8 mouse cellular contexts compared by ENCODE assay signal in the genomic region with DNA sequence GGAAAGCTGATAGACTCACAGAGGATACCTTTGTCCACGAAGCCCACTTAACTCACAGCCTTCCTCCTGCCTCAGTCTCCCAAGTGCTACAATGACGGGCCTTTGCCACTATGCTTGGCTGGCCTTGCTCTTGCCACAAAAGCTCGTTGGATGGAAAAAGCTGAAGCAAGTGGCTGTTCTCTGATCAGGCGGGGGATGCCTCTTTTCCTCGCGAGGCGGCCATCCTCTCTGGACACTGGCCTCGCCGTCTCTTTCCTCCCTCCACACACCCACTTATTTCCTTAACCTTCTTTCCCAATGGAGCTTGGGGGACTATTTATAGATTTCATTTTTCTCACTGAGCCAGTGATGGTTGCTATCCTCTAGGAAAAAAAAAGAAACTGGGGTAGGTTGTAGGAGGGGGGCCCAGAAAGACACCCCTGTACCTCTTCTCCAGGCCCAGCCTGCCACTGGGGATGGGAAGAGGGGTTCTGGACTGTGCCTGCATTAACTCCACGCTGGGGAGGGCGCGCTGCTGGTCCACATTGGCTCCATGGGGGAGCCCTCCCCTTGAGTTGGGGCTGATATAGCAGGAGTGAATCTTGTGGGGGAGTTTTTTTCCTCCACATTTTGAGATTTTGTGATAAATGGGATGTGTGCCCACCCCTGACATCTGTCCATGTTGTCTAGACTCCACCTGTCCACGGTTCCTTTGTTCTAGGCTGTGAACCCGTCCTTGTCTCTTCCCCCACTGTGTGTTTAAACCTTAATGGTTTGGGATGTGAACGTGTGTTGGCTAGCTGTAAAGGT. TPM values are rescaled to one million over a fixed set of nuclear protein-coding genes. Genes with fewer than 3 reads are reported as not detected.
DNase-seq lines count a peak whose midpoint lies in the region; ATAC-seq and TF ChIP-seq lines count a peak whose summit lies in the region.

No protein-coding gene starts in this region.

- 72% methylated on average over 15 of the region's 15 CpGs for WGBS in spleen, adult 2 months
- 61% methylated on average over 15 of the region's 15 CpGs for WGBS in limb, embryonic 15.5 days

- no peaks in the 10 kb centered on the region for H3K27me3 ChIP-seq in spleen, adult 2 months (ENCODE audit: control insufficient read depth, insufficient read depth, low read length)
- no peaks in the 10 kb centered on the region for H3K27me3 ChIP-seq in limb, embryonic 15.5 days

- no peak for TF ChIP-seq CTCF in gastrocnemius, adult 2 months (IDR thresholded peaks at IDR 0.05)
- TF ChIP-seq CTCF in spleen, adult 2 months (IDR thresholded peaks at IDR 0.05; ENCODE audit: extremely low read depth, insufficient read depth, insufficient read length, insufficient replicate concordance) = no peak

- peak overlapping the region; percentile 51 for H3K4me3 ChIP-seq in gastrocnemius, adult 2 months
- H3K4me3 ChIP-seq in spleen, adult 2 months (ENCODE audit: extremely low read depth, insufficient read depth, insufficient read length) = no peak overlapping the region
- no peak overlapping the region for H3K4me3 ChIP-seq in limb, embryonic 15.5 days

- no peak overlapping the region for H3K9ac ChIP-seq in limb, embryonic 15.5 days

- H3K9me3 ChIP-seq in limb, embryonic 15.5 days = no peaks in the 10 kb centered on the region

- H3K4me2 ChIP-seq in limb, embryonic 15.5 days = no peak overlapping the region

- DNase-seq in gastrocnemius, adult 2 months = no peak
- DNase-seq in gastrocnemius, postnatal 10 days = no peak
- DNase-seq in spleen, adult 2 months (ENCODE audit: low read depth in 1 of 2, low spot score in 2 of 2) = no peak
- no peak for DNase-seq in spleen, postnatal 4 days (ENCODE audit: low spot score in 2 of 2)
- no peak for DNase-seq in c-Kit-positive CD71-positive TER-119-positive erythroid progenitor cells, embryonic 14.5 days (ENCODE audit: low spot score)
- DNase-seq in ovary, postnatal 10 days (ENCODE audit: low spot score) = no peak
- no peak for DNase-seq in urinary bladder, postnatal 14 days (ENCODE audit: low spot score)

- peaks cover 43% of the 10 kb centered on the region for H3K36me3 ChIP-seq in spleen, adult 2 months (ENCODE audit: control insufficient read depth, insufficient read depth, low read length)
- H3K36me3 ChIP-seq in limb, embryonic 15.5 days = peaks cover 52% of the 10 kb centered on the region

- peak overlapping the region; percentile 93 for H3K27ac ChIP-seq in gastrocnemius, adult 2 months
- peak overlapping the region; percentile 72; the same call in 1 of the 2 replicates for H3K27ac ChIP-seq in spleen, adult 2 months (ENCODE audit: insufficient read depth, low read length)
- H3K27ac ChIP-seq in limb, embryonic 15.5 days = peak overlapping the region; percentile 77

- no peak for ATAC-seq in limb, embryonic 15.5 days (ENCODE audit: insufficient number of reproducible peaks, low FRiP score, low TSS enrichment, low read depth)

- TF ChIP-seq POLR2A in spleen, adult 2 months (IDR thresholded peaks at IDR 0.05; ENCODE audit: low read depth, low read length) = no peak

- peaks cover 59% of the 10 kb centered on the region for H3K4me1 ChIP-seq in spleen, adult 2 months (ENCODE audit: control insufficient read depth, insufficient read depth, insufficient read length)
- peaks cover 94% of the 10 kb centered on the region for H3K4me1 ChIP-seq in limb, embryonic 15.5 days

- intact Hi-C loops in gastrocnemius, adult 2 months (cut with DNase I) = no loop called here

RNA-seq across cellular contexts. Expression of a gene that starts 8.4 kb away (rescaled TPM):
- total RNA-seq in gastrocnemius, adult 2 months (2021) = 10 to 100 TPM; 22.1 to 30.7 TPM
- 10 to 100 TPM; 84.3 to 88.4 TPM for total RNA-seq in gastrocnemius, postnatal 10 days (2021)
- 144 and 151 TPM in 2 replicates for polyA plus RNA-seq in spleen, adult 2 months (2012; rRNA removed)
- polyA plus RNA-seq in limb, embryonic 15.5 days (2015; fragmentation: Nextera tagmentation; extraction: Ambion mirVana) = 102 and 103 TPM in 2 replicates

RNA-seq across cellular contexts. Expression of a gene that starts 9.3 kb away (rescaled TPM):
- total RNA-seq in gastrocnemius, adult 2 months (2021) = 10 to 100 TPM; 34.3 to 39.8 TPM
- 10 to 100 TPM; 34.3 to 62.7 TPM for total RNA-seq in gastrocnemius, postnatal 10 days (2021)
- polyA plus RNA-seq in spleen, adult 2 months (2012; rRNA removed) = 128 and 157 TPM in 2 replicates
- polyA plus RNA-seq in limb, embryonic 15.5 days (2015; fragmentation: Nextera tagmentation; extraction: Ambion mirVana) = 13.4 and 14.0 TPM in 2 replicates

RNA-seq across cellular contexts. Expression of a gene that starts 15.4 kb away (rescaled TPM):
- 1 to 10 TPM; 6.6 to 7.1 TPM for total RNA-seq in gastrocnemius, adult 2 months (2021)
- total RNA-seq in gastrocnemius, postnatal 10 days (2021) = 1 to 10 TPM; 3.9 to 5.5 TPM
- 10.8 TPM in 2 replicates for polyA plus RNA-seq in spleen, adult 2 months (2012; rRNA removed)
- 12.8 and 13.3 TPM in 2 replicates for polyA plus RNA-seq in limb, embryonic 15.5 days (2015; fragmentation: Nextera tagmentation; extraction: Ambion mirVana)

RNA-seq across cellular contexts. Expression of a gene that starts 16.7 kb away (rescaled TPM):
- 1 to 10 TPM; 1.8 to 2.3 TPM for total RNA-seq in gastrocnemius, adult 2 months (2021)
- 1 to 10 TPM; 2.3 to 3.2 TPM for total RNA-seq in gastrocnemius, postnatal 10 days (2021)
- polyA plus RNA-seq in spleen, adult 2 months (2012; rRNA removed) = 11.9 and 13.4 TPM in 2 replicates
- 5.9 and 6.8 TPM in 2 replicates for polyA plus RNA-seq in limb, embryonic 15.5 days (2015; fragmentation: Nextera tagmentation; extraction: Ambion mirVana)

RNA-seq across cellular contexts. Expression of a gene that starts 18.9 kb away (rescaled TPM):
- total RNA-seq in gastrocnemius, adult 2 months (2021) = 100 to 1,000 TPM; 535 to 725 TPM
- 100 to 1,000 TPM; 576 to 659 TPM for total RNA-seq in gastrocnemius, postnatal 10 days (2021)
- polyA plus RNA-seq in spleen, adult 2 months (2012; rRNA removed) = 592 and 782 TPM in 2 replicates
- 494 and 537 TPM in 2 replicates for polyA plus RNA-seq in limb, embryonic 15.5 days (2015; fragmentation: Nextera tagmentation; extraction: Ambion mirVana)
